Mouse (Mus musculus) ES-E14 (cell line): Measurements from ENCODE around the gene Fam219b.

Source experiments
- CHD2 ChIP-seq: IDR thresholded peaks from 2 replicates; pipeline ENCODE4 v1.6.1; 2014; ENCODE audit warnings: mild to moderate bottlenecking, low read depth, low read length, inconsistent platforms
- MAFK ChIP-seq: IDR thresholded peaks from 2 replicates; pipeline ENCODE4 v1.6.1; 2014; ENCODE audit warnings: mild to moderate bottlenecking, low read depth, low read length, inconsistent platforms; ENCODE audit not compliant: insufficient read depth
- ZC3H11A ChIP-seq: IDR thresholded peaks from 2 replicates; pipeline ENCODE4 v1.6.1; 2012; ENCODE audit warnings: low read depth, mild to moderate bottlenecking, inconsistent platforms, low read length, borderline replicate concordance

DNA sequence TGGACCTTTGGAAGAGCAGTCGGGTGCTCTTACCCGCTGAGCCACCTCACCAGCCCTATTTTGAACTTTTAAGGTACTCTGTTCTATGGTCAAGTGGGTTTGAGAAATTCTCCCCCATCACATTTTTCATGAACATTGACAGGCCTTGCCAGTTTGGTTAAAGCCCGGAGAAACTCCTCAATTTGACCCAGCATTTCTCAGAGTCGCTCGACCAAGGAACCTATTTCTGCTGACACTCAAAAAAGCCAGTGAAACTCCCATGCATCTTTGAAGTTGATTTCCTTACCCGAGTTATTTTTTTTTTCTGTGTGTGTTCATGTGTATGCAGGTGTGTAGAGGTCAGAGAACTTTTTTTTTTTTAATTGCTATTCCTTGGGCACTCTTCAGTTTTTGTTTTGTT lies 27.3 kb downstream of the Fam219b start:
- TF ChIP-seq MAFK, result no peak
- TF ChIP-seq CHD2, result no peak
- no peak for TF ChIP-seq ZC3H11A
